Mouse (Mus musculus) hindbrain, embryonic 15.5 days (tissue): ENCODE measurements around the gene Ripor2. TPM values are rescaled to one million over a fixed set of nuclear protein-coding genes. Genes with fewer than 3 reads are reported as not detected.

ENCODE experiments used
- ATAC-seq: fragments of 200-750 bp; cut with Nextera tagmentation; 2 replicates; pipeline ENCODE4 v1.8.0; 2017; ENCODE audit warnings: low read depth, moderate number of reproducible peaks, moderate TSS enrichment; ENCODE audit not compliant: low FRiP score
- H3K27ac ChIP-seq: fragments of 300-500 bp; sonication (generic); replicated peaks from 2 replicates; pipeline ENCODE4 v1.5.1; 2015; ENCODE audit warnings: mild to moderate bottlenecking, inconsistent platforms
- H3K27me3 ChIP-seq: fragments of 300-500 bp; sonication (generic); 2 replicates; pipeline ENCODE4 v1.6.1; 2015; ENCODE audit warnings: control low read depth, inconsistent platforms
- H3K36me3 ChIP-seq: fragments of 300-500 bp; sonication (generic); 2 replicates; pipeline ENCODE4 v1.6.1; 2015; ENCODE audit warnings: control low read depth, inconsistent platforms
- H3K4me1 ChIP-seq: fragments of 300-500 bp; sonication (generic); replicated peaks from 2 replicates; pipeline ENCODE4 v1.6.1; 2015; ENCODE audit warnings: control low read depth, inconsistent platforms
- H3K4me2 ChIP-seq: fragments of 300-500 bp; sonication (generic); 2 replicates; pipeline ENCODE4 v1.6.1; 2015; ENCODE audit warnings: moderate library complexity, mild to moderate bottlenecking, inconsistent platforms
- H3K4me3 ChIP-seq: fragments of 300-500 bp; sonication (generic); 2 replicates; pipeline ENCODE4 v1.5.1; 2015; ENCODE audit warnings: mild to moderate bottlenecking, inconsistent platforms
- H3K9ac ChIP-seq: fragments of 300-500 bp; sonication (generic); 2 replicates; pipeline ENCODE4 v1.6.1; 2015; ENCODE audit warnings: inconsistent platforms
- H3K9me3 ChIP-seq: fragments of 300-500 bp; sonication (generic); 2 replicates; pipeline ENCODE4 v1.6.1; 2016; ENCODE audit warnings: control low read depth, inconsistent platforms
- WGBS: fragments of 180-500 bp; shearing (Covaris S2); methylation state at CpG from one replicate; pipeline ENCODE4 v1.1.7; 2015; 5-methylcytosine and 5-hydroxymethylcytosine counted together
- polyA plus RNA-seq: library from polyadenylated mRNA; unstranded; fragments of >200 nt; fragmentation: Nextera tagmentation; extraction: Ambion mirVana; gene quantifications from 2 replicates; pipeline ENCODE4 v1.2.1, GENCODE M21; 2015

Gene Ripor2
- polyA plus RNA-seq, 1 experiment from 2014 or later, result 26.0 TPM

- H3K27me3 ChIP-seq, result no peaks in the 10 kb centered on the region
- no peak overlapping the region for H3K4me2 ChIP-seq
- no peak overlapping the region for H3K4me3 ChIP-seq
- no peaks in the 10 kb centered on the region for H3K9me3 ChIP-seq
- peaks cover 6% of the 10 kb centered on the region; the same call in 1 of the 2 replicates for H3K4me1 ChIP-seq
- H3K27ac ChIP-seq, result no peak overlapping the region
- 68% methylated on average over 9 of the region's 9 CpGs for WGBS
- no peaks in the 10 kb centered on the region for H3K36me3 ChIP-seq
- no peak overlapping the region for H3K9ac ChIP-seq
- ATAC-seq, result no peak
Measured at GRCm38 (mm10) chr13:24585369-24585768, 3.4 kb downstream of the Ripor2 start.

- H3K9me3 ChIP-seq, result no peaks in the 10 kb centered on the region
- H3K9ac ChIP-seq, result no peak overlapping the region
- H3K27ac ChIP-seq, result no peak overlapping the region
- no peaks in the 10 kb centered on the region for H3K27me3 ChIP-seq
- 83% methylated on average over 12 of the region's 12 CpGs for WGBS
- ATAC-seq, result no peak
- no peaks in the 10 kb centered on the region for H3K36me3 ChIP-seq
- H3K4me3 ChIP-seq, result no peak overlapping the region
- H3K4me2 ChIP-seq, result no peak overlapping the region
- no peaks in the 10 kb centered on the region for H3K4me1 ChIP-seq
Measured at GRCm38 (mm10) chr13:24587192-24587895, 5.4 kb downstream of the Ripor2 start.

DNA sequence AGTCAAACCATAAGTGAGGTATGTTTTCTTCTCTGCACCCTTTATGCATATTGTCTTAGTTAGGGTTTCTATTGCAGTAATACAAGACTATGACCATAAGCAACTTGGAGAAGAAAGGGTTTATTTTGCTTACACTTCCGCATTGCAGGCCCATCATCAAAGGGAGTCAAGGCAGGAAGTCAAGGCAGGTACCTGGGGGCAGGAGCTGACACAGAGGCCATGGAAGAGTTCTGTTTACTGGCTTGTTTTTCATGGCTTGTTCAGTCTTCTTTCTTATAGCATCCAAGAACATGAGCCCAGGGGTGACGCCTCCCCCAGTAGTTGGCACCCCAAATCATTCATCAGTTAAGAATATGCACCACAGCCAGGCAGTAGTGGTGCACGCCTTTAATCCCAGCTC lies 6.6 kb downstream of the Ripor2 start:
- WGBS, result 93% methylated on average over 3 of the region's 3 CpGs
- no peaks in the 10 kb centered on the region for H3K27me3 ChIP-seq

GRCm38 (mm10) chr13:24591737-24592136 lies 9.7 kb downstream of the Ripor2 start:
- Histone ChIP-seq H3K9me3 (no peaks in the 10 kb centered on the region), H3K9ac (no peak overlapping the region), H3K4me1 (no peaks in the 10 kb centered on the region), H3K27ac (no peak overlapping the region), H3K4me2 (no peak overlapping the region), H3K36me3 (no peaks in the 10 kb centered on the region), H3K27me3 (no peaks in the 10 kb centered on the region), H3K4me3 (no peak overlapping the region)
- no peak for ATAC-seq
- WGBS, result 94% methylated on average over 6 of the region's 6 CpGs

More for the DNA sequence above, 6.6 kb downstream of the Ripor2 start:
- Histone ChIP-seq H3K9me3 (no peaks in the 10 kb centered on the region), H3K4me1 (no peaks in the 10 kb centered on the region), H3K9ac (no peak overlapping the region), H3K4me3 (no peak overlapping the region), H3K36me3 (no peaks in the 10 kb centered on the region), H3K27ac (no peak overlapping the region), H3K4me2 (no peak overlapping the region)
- ATAC-seq, result no peak

DNA sequence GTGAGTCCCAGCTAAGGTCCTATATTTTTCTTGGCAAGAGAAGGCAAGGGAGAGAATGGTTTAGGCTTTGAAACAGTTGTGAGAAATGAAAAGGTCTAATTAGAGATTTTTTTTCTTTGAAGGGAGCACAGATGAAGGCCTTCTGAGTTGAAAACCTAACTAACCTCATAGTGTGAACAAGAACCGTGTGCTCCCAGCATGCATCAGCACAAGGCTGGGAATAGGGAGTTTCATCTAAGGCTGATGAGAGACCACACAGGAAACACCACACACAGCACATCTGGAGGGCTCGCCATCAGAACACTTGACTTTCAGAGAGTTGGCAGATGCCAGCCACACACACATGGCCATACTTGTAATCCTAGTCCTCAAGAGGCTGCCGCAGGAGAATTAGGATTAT lies 12.3 kb downstream of the Ripor2 start:
- H3K36me3 ChIP-seq, result no peaks in the 10 kb centered on the region
- ATAC-seq, result no peak
- H3K27ac ChIP-seq, result no peak overlapping the region
- WGBS, result 85% methylated on average over 3 of the region's 3 CpGs
- H3K4me1 ChIP-seq, result no peaks in the 10 kb centered on the region
- H3K4me2 ChIP-seq, result no peak overlapping the region
- no peaks in the 10 kb centered on the region for H3K9me3 ChIP-seq
- H3K27me3 ChIP-seq, result no peaks in the 10 kb centered on the region
- no peak overlapping the region for H3K9ac ChIP-seq
- no peak overlapping the region for H3K4me3 ChIP-seq

DNA sequence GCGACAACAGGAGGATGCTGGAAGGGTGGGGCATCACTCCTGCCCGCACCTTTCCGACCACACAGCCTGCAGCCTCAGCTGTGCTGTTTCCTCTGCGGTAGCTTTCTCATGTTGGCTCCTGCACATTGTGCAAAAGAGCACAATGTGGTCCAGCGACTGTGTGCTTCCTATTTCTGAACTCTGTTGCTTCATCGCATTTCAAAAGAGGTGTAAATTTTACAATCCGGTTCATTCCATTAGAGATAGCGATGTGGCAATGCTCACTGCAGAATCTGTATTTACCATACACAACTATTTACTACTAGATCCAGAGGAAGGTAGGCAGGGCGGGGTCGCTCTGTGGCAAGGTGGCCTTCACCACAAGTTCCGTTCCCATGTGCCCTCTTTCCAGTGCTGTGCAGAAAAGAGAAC lies 17.6 kb downstream of the Ripor2 start:
- Histone ChIP-seq H3K27me3 (no peaks in the 10 kb centered on the region), H3K27ac (no peak overlapping the region), H3K9ac (no peak overlapping the region), H3K4me3 (no peak overlapping the region), H3K36me3 (no peaks in the 10 kb centered on the region), H3K4me1 (peaks cover 11% of the 10 kb centered on the region), H3K4me2 (no peak overlapping the region), H3K9me3 (no peaks in the 10 kb centered on the region)
- 87% methylated on average over 11 of the region's 11 CpGs for WGBS
- ATAC-seq, result no peak

GRCm38 (mm10) chr13:24602978-24603377 lies 21.0 kb downstream of the Ripor2 start:
- Histone ChIP-seq H3K27me3 (no peaks in the 10 kb centered on the region), H3K36me3 (no peaks in the 10 kb centered on the region), H3K4me1 (peaks cover 23% of the 10 kb centered on the region), H3K9ac (no peak overlapping the region), H3K4me2 (peak overlapping the region; percentile 26; the same call in 1 of the 2 replicates), H3K9me3 (no peaks in the 10 kb centered on the region), H3K4me3 (no peak overlapping the region), H3K27ac (no peak overlapping the region)
- no peak for ATAC-seq
- 8% methylated on average over 4 of the region's 4 CpGs for WGBS

GRCm38 (mm10) chr13:24603591-24604009 lies 21.6 kb downstream of the Ripor2 start:
- no peak for ATAC-seq
- no peaks in the 10 kb centered on the region for H3K27me3 ChIP-seq
- H3K4me2 ChIP-seq, result peak overlapping the region; percentile 26; the same call in 1 of the 2 replicates
- H3K4me1 ChIP-seq, result peaks cover 23% of the 10 kb centered on the region
- WGBS, result 21% methylated on average over 11 of the region's 11 CpGs
- H3K9me3 ChIP-seq, result no peaks in the 10 kb centered on the region
- H3K4me3 ChIP-seq, result no peak overlapping the region
- no peak overlapping the region for H3K27ac ChIP-seq
- H3K9ac ChIP-seq, result no peak overlapping the region
- H3K36me3 ChIP-seq, result no peaks in the 10 kb centered on the region

- ATAC-seq, result 0 out of 2 replicates have a peak, but pooled peaks have one; percentile 1
- no peak overlapping the region for H3K4me2 ChIP-seq
- H3K4me1 ChIP-seq, result peaks cover 23% of the 10 kb centered on the region
- H3K36me3 ChIP-seq, result no peaks in the 10 kb centered on the region
- no peaks in the 10 kb centered on the region for H3K9me3 ChIP-seq
- H3K27ac ChIP-seq, result no peak overlapping the region
- no peak overlapping the region for H3K9ac ChIP-seq
- no peaks in the 10 kb centered on the region for H3K27me3 ChIP-seq
- WGBS, result 34% methylated on average over 4 of the region's 4 CpGs
- no peak overlapping the region for H3K4me3 ChIP-seq
Measured at GRCm38 (mm10) chr13:24604096-24604495, 22.1 kb downstream of the Ripor2 start.

GRCm38 (mm10) chr13:24604761-24605591 lies 23.0 kb downstream of the Ripor2 start:
- H3K27ac ChIP-seq, result peak overlapping the region; percentile 66
- no peaks in the 10 kb centered on the region for H3K36me3 ChIP-seq
- H3K9me3 ChIP-seq, result no peaks in the 10 kb centered on the region
- H3K9ac ChIP-seq, result peak overlapping the region; percentile 11
- H3K4me2 ChIP-seq, result peak overlapping the region; percentile 53
- H3K4me3 ChIP-seq, result peak overlapping the region; percentile 30
- ATAC-seq, result peak; percentile 77
- 2% methylated on average over 20 of the region's 20 CpGs for WGBS
- H3K4me1 ChIP-seq, result peaks cover 23% of the 10 kb centered on the region
- no peaks in the 10 kb centered on the region for H3K27me3 ChIP-seq

DNA sequence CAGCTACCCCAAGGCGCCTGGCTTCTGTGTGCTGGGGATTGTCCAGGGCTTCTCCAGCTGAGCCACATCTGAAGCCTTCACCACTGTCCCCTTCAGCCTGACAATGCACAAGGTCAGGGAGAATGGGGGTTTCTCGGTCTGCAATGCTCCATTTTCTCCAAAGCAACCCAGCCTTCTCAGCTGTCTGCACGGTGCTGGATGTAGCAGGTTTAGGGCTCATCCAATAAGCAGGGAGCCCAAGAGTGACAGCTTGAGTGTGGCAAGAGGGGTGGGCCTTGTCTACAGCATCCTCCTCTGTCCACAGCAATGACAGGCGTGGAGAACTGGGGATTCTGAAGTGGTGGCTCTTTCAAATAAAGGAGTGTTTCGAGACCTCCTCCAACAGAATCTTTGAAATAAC lies 23.8 kb downstream of the Ripor2 start:
- Histone ChIP-seq H3K9ac (no peak overlapping the region), H3K36me3 (no peaks in the 10 kb centered on the region), H3K27me3 (no peaks in the 10 kb centered on the region), H3K27ac (0 out of 2 replicates have a peak overlapping the region, but pooled peaks have one; percentile 66), H3K4me1 (peaks cover 23% of the 10 kb centered on the region), H3K9me3 (no peaks in the 10 kb centered on the region), H3K4me3 (no peak overlapping the region), H3K4me2 (no peak overlapping the region)
- 54% methylated on average over 5 of the region's 5 CpGs for WGBS
- 0 out of 2 replicates have a peak, but pooled peaks have one; percentile 20 for ATAC-seq

DNA sequence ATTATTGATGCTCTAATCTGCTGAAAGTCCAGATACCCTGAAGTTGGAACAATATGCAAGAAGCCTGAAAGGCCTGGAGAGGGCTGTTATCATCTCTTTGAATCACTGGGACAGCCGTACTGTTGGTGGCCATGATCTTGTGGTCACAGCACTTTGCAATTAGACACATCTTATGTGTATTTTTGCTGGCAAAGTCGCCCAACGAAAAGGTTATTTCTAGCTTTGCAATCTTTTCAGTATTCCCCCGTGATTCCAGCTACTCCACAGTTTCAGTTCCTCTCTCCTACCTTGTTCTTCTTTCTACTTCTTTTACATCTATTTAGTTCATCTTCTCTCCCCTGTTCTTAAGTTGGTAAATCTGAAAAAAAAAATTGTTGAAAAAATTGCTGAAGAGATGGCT lies 26.0 kb downstream of the Ripor2 start:
- no peak overlapping the region for H3K9ac ChIP-seq
- H3K27ac ChIP-seq, result no peak overlapping the region
- WGBS, result 88% methylated on average over 4 of the region's 4 CpGs
- H3K4me2 ChIP-seq, result no peak overlapping the region
- no peaks in the 10 kb centered on the region for H3K9me3 ChIP-seq
- H3K4me3 ChIP-seq, result no peak overlapping the region
- no peak for ATAC-seq
- no peaks in the 10 kb centered on the region for H3K27me3 ChIP-seq
- peaks cover 21% of the 10 kb centered on the region for H3K4me1 ChIP-seq
- H3K36me3 ChIP-seq, result no peaks in the 10 kb centered on the region
